Mouse (Mus musculus): ENCODE results near the gene Klhdc7a.

DNA sequence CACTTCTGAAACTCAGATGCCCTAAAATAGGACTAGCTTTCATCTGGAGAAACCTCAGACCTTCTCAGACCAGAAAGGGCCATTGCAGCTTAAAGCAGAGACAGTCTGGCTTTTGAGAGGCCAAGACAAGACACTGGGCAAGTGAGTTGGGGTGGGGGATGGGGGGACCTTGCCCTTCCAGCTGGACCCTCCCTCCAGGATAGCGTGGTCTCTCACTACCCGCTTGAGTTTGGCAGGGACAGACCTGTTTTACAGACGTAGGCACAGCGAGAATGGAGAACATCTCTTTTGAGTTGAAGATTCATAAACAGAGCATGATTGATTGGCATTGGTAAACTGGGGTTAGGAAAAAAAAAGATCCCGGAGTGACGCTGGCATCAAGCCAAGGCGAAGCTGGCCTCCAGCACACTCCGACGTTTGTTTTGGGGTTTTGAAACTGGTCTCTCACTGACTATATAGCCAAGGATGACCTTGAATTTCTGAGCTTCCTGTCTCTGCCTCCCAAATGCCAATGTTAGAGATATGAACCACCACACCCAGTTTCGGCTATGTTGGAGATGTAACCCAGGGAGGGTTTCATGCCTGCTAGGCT, 7.0 kb downstream of the Klhdc7a start:
- TF ChIP-seq POLR2A (IDR thresholded peaks at IDR 0.05; ENCODE audit: borderline replicate concordance, low read depth, low read length) (no peak), CTCF (IDR thresholded peaks at IDR 0.05; ENCODE audit: low read depth, low read length) (no peak)

All from bone marrow macrophage, adult 2 months (primary cell).